Mouse (Mus musculus) A20 (cell line): ENCODE data around the gene Vezf1.
"Not testable (repeated sequence)": the region's sequence is repeated elsewhere in the genome, so short reads cannot be mapped to it uniquely, and the experiment has no call there.

Experiments used
- DNase-seq: peaks from one replicate; pipeline ENCODE4 v3.0.0-alpha.2; 2011; ENCODE audit warnings: low read depth, low spot score

Vezf1 gene

GRCm38 (mm10) chr11:88067586-88068410 is at the start of gene Vezf1:
Gene Vezf1 (plus strand): TSS chr11:88068279.
- DNase-seq = peak; percentile 81

- DNase-seq = no peak
Measured at GRCm38 (mm10) chr11:88023933-88024332, 44.1 kb upstream of the Vezf1 start.

- DNase-seq = no peak
Measured at GRCm38 (mm10) chr11:88027391-88028035, 40.6 kb upstream of the Vezf1 start.

GRCm38 (mm10) chr11:88028193-88028684 is 39.8 kb upstream of the Vezf1 start:
- DNase-seq = no peak

GRCm38 (mm10) chr11:88030219-88030618 is 37.9 kb upstream of the Vezf1 start:
- DNase-seq = no peak

GRCm38 (mm10) chr11:88030836-88031235 is 37.2 kb upstream of the Vezf1 start:
- no peak for DNase-seq

- DNase-seq = no peak
Measured at GRCm38 (mm10) chr11:88031753-88032152, 36.3 kb upstream of the Vezf1 start.

GRCm38 (mm10) chr11:88035970-88036369 is 32.1 kb upstream of the Vezf1 start:
- no peak for DNase-seq

GRCm38 (mm10) chr11:88036761-88037251 is 31.3 kb upstream of the Vezf1 start:
- no peak for DNase-seq

- DNase-seq = no peak
Measured at GRCm38 (mm10) chr11:88037386-88037785, 30.7 kb upstream of the Vezf1 start.

- no peak for DNase-seq
Measured at GRCm38 (mm10) chr11:88039066-88039465, 29.0 kb upstream of the Vezf1 start.

- DNase-seq = no peak
Measured at GRCm38 (mm10) chr11:88044314-88044713, 23.8 kb upstream of the Vezf1 start.

- not testable (repeated sequence) for DNase-seq
Measured at GRCm38 (mm10) chr11:88045159-88045558, 22.9 kb upstream of the Vezf1 start.

- DNase-seq = peak; percentile 50
Measured at GRCm38 (mm10) chr11:88045878-88046277, 22.2 kb upstream of the Vezf1 start.

GRCm38 (mm10) chr11:88046323-88046937 is 21.6 kb upstream of the Vezf1 start:
- peak; percentile 83 for DNase-seq

GRCm38 (mm10) chr11:88046944-88047794 is 20.9 kb upstream of the Vezf1 start, which contains the start of gene Srsf1:
Gene Srsf1 (plus strand): TSS chr11:88047373.
- DNase-seq = peak; percentile 100

GRCm38 (mm10) chr11:88047871-88048531 is 20.1 kb upstream of the Vezf1 start:
- DNase-seq = peak; percentile 72

- DNase-seq = no peak
Measured at GRCm38 (mm10) chr11:88048961-88049670, 19.0 kb upstream of the Vezf1 start.

- no peak for DNase-seq
Measured at GRCm38 (mm10) chr11:88049732-88050131, 18.3 kb upstream of the Vezf1 start.

GRCm38 (mm10) chr11:88052638-88053037 is 15.4 kb upstream of the Vezf1 start:
- no peak for DNase-seq
